Mouse (Mus musculus): ENCODE results near the gene Angptl1. TPM values are rescaled to one million over a fixed set of nuclear protein-coding genes. Genes with fewer than 3 reads are reported as not detected.

The Angptl1 gene
- polyA plus RNA-seq, 1 experiment, result 0.04 TPM

DNA sequence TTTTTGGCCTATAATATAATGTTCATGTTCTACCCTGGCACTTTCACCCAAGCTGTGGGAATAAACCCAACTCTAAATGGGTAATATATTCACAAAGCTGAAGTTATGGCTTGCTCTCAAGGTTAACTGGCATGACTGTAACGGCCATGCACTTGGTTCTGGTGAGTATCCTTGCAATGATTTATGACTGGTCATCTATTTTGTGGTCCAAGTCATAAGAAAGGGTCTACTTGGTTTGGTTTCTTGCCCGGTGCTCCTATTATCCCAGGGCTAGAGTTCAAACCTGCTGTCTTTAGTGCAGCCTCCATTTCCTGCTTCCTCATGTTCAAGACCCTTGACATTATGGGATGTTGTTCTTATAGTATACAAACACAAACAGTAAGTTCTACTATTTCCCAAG lies 46.4 kb downstream of the Angptl1 start:
- Histone ChIP-seq H3K79me2 (ENCODE audit: control insufficient read depth, insufficient read depth) (no peaks in the 10 kb centered on the region), H3K4me2 (ENCODE audit: low read depth) (no peak overlapping the region), H3K36me3 (ENCODE audit: control insufficient read depth, insufficient read depth) (no peaks in the 10 kb centered on the region), H3ac (ENCODE audit: control insufficient read depth, insufficient read length) (no peak overlapping the region), H3K27me3 (ENCODE audit: control insufficient read depth, insufficient read depth, insufficient read length) (no peaks in the 10 kb centered on the region), H3K4me3 (no peak overlapping the region)
- TF ChIP-seq MYOG (IDR thresholded peaks at IDR 0.05; ENCODE audit: control insufficient read depth in 1 of 3, insufficient read depth in 1 of 3, insufficient read length in 2 of 3, low read depth in 2 of 3), result no peak
- no peak for TF ChIP-seq REST (IDR thresholded peaks at IDR 0.05; ENCODE audit: insufficient read depth, insufficient read length)
- TF ChIP-seq E2F4 (IDR thresholded peaks at IDR 0.05; ENCODE audit: insufficient read depth), result no peak
- no peak for TF ChIP-seq USF1 (IDR thresholded peaks at IDR 0.05; ENCODE audit: low read depth)
- TF ChIP-seq SRF (IDR thresholded peaks at IDR 0.05; ENCODE audit: control insufficient read depth, insufficient read length, low read depth), result no peak
- no peak for TF ChIP-seq TCF12 (IDR thresholded peaks at IDR 0.05; ENCODE audit: insufficient read depth, poor library complexity, severe bottlenecking)
- TF ChIP-seq TCF3 (IDR thresholded peaks at IDR 0.05; ENCODE audit: insufficient read length, low read depth), result no peak
- TF ChIP-seq POLR2A (IDR thresholded peaks at IDR 0.05; ENCODE audit: insufficient read length, low read depth), result no peak
- TF ChIP-seq POLR2AphosphoS2 (IDR thresholded peaks at IDR 0.05; ENCODE audit: insufficient read length, low read depth), result no peak
- no peak for TF ChIP-seq CEBPB (IDR thresholded peaks at IDR 0.05; ENCODE audit: insufficient read depth, poor library complexity, severe bottlenecking)
- no peak for TF ChIP-seq MYOD1 (IDR thresholded peaks at IDR 0.05; ENCODE audit: control insufficient read depth in 1 of 3, insufficient read length in 2 of 3, low read depth in 2 of 3)
- no peak for TF ChIP-seq MAX (IDR thresholded peaks at IDR 0.05; ENCODE audit: low read depth)

DNA sequence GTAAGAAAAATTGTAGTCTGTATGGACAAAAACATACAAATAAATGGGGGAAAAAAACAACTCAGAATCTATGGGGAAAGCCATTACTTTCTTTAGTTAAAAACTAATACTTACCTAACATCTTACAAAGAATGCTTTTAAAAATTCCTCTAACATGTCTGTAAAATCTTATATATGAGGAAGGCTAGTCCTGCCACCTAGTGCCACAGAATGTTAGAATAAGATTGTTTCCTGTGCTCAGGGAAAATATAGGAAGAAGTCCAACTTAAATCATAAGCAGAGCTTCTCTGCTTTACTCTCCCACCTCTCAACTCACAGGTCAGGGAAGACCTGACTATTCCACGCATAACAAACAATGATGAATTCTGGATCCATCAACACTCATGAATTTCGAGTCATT lies 47.5 kb downstream of the Angptl1 start:
- Histone ChIP-seq H3K36me3 (ENCODE audit: control insufficient read depth, insufficient read depth) (no peaks in the 10 kb centered on the region), H3K27me3 (ENCODE audit: control insufficient read depth, insufficient read depth, insufficient read length) (no peaks in the 10 kb centered on the region), H3ac (ENCODE audit: control insufficient read depth, insufficient read length) (no peak overlapping the region), H3K79me2 (ENCODE audit: control insufficient read depth, insufficient read depth) (no peaks in the 10 kb centered on the region), H3K4me3 (no peak overlapping the region), H3K4me2 (ENCODE audit: low read depth) (no peak overlapping the region)
- TF ChIP-seq TCF3 (IDR thresholded peaks at IDR 0.05; ENCODE audit: insufficient read length, low read depth) (no peak), MYOG (IDR thresholded peaks at IDR 0.05; ENCODE audit: control insufficient read depth in 1 of 3, insufficient read depth in 1 of 3, insufficient read length in 2 of 3, low read depth in 2 of 3) (no peak), CEBPB (IDR thresholded peaks at IDR 0.05; ENCODE audit: insufficient read depth, poor library complexity, severe bottlenecking) (no peak), TCF12 (IDR thresholded peaks at IDR 0.05; ENCODE audit: insufficient read depth, poor library complexity, severe bottlenecking) (no peak), REST (IDR thresholded peaks at IDR 0.05; ENCODE audit: insufficient read depth, insufficient read length) (no peak)

DNA sequence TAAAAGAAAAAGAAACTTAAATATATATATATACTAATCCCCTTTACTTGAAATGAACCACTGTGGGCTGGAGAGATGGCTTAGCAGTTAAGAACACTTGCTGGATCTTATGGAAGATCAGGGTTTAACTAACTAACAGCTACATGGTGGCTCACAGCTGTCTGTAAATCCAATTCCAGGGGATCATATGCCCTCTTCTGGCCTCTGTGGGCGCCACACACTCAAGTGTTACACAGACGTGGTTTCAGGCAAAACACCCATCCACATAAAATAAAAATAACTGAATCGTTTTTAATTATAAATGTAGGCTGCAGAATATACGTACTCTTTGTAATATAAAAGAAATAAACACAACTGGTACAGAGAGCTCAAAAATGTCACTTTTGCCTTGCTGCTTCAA lies 50.5 kb downstream of the Angptl1 start:
- TF ChIP-seq USF1 (IDR thresholded peaks at IDR 0.05; ENCODE audit: low read depth) (no peak), MAX (IDR thresholded peaks at IDR 0.05; ENCODE audit: low read depth) (no peak), REST (IDR thresholded peaks at IDR 0.05; ENCODE audit: insufficient read depth, insufficient read length) (no peak), CEBPB (IDR thresholded peaks at IDR 0.05; ENCODE audit: insufficient read depth, poor library complexity, severe bottlenecking) (no peak), POLR2AphosphoS2 (IDR thresholded peaks at IDR 0.05; ENCODE audit: insufficient read length, low read depth) (no peak), POLR2A (IDR thresholded peaks at IDR 0.05; ENCODE audit: insufficient read length, low read depth) (no peak), TCF3 (IDR thresholded peaks at IDR 0.05; ENCODE audit: insufficient read length, low read depth) (no peak), MYOG (IDR thresholded peaks at IDR 0.05; ENCODE audit: control insufficient read depth in 1 of 3, insufficient read depth in 1 of 3, insufficient read length in 2 of 3, low read depth in 2 of 3) (no peak)
- H3K4me2 ChIP-seq (ENCODE audit: low read depth), result no peak overlapping the region
- no peaks in the 10 kb centered on the region for H3K27me3 ChIP-seq (ENCODE audit: control insufficient read depth, insufficient read depth, insufficient read length)
- H3K4me3 ChIP-seq, result no peak overlapping the region
- no peaks in the 10 kb centered on the region for H3K36me3 ChIP-seq (ENCODE audit: control insufficient read depth, insufficient read depth)
- no peak overlapping the region for H3ac ChIP-seq (ENCODE audit: control insufficient read depth, insufficient read length)
- no peaks in the 10 kb centered on the region for H3K79me2 ChIP-seq (ENCODE audit: control insufficient read depth, insufficient read depth)

DNA sequence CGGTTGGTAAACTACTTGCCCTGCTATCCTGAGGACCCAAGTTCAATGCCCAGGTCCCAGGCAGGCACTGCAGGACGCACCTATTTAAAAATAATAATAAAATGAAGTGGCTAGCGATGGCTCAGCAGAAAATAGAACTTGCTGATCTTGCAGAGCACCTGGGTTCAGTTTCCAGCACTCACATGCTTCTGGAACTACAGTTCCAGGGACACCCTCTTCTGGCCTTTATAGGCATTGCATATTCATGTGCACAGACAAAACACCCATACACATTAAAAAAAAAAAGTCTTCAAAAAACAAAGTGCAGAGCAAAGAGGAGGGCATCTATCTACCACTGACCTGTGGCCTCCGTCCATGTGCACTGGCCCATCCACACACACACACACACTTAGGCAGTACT lies 53.2 kb downstream of the Angptl1 start:
- H3K79me2 ChIP-seq (ENCODE audit: control insufficient read depth, insufficient read depth), result no peaks in the 10 kb centered on the region
- no peak overlapping the region for H3K4me2 ChIP-seq (ENCODE audit: low read depth)
- H3K36me3 ChIP-seq (ENCODE audit: control insufficient read depth, insufficient read depth), result no peaks in the 10 kb centered on the region
- H3K27me3 ChIP-seq (ENCODE audit: control insufficient read depth, insufficient read depth, insufficient read length), result no peaks in the 10 kb centered on the region
- TF ChIP-seq MYOD1 (IDR thresholded peaks at IDR 0.05; ENCODE audit: control insufficient read depth in 1 of 3, insufficient read length in 2 of 3, low read depth in 2 of 3) (no peak), SRF (IDR thresholded peaks at IDR 0.05; ENCODE audit: control insufficient read depth, insufficient read length, low read depth) (no peak), POLR2A (IDR thresholded peaks at IDR 0.05; ENCODE audit: insufficient read length, low read depth) (no peak), MAX (IDR thresholded peaks at IDR 0.05; ENCODE audit: low read depth) (no peak), TCF12 (IDR thresholded peaks at IDR 0.05; ENCODE audit: insufficient read depth, poor library complexity, severe bottlenecking) (no peak), CEBPB (IDR thresholded peaks at IDR 0.05; ENCODE audit: insufficient read depth, poor library complexity, severe bottlenecking) (no peak), E2F4 (IDR thresholded peaks at IDR 0.05; ENCODE audit: insufficient read depth) (no peak), POLR2AphosphoS2 (IDR thresholded peaks at IDR 0.05; ENCODE audit: insufficient read length, low read depth) (no peak), REST (IDR thresholded peaks at IDR 0.05; ENCODE audit: insufficient read depth, insufficient read length) (no peak), TCF3 (IDR thresholded peaks at IDR 0.05; ENCODE audit: insufficient read length, low read depth) (no peak), USF1 (IDR thresholded peaks at IDR 0.05; ENCODE audit: low read depth) (no peak), MYOG (IDR thresholded peaks at IDR 0.05; ENCODE audit: control insufficient read depth in 1 of 3, insufficient read depth in 1 of 3, insufficient read length in 2 of 3, low read depth in 2 of 3) (no peak)
- no peak overlapping the region for H3ac ChIP-seq (ENCODE audit: control insufficient read depth, insufficient read length)
- no peak overlapping the region for H3K4me3 ChIP-seq

DNA sequence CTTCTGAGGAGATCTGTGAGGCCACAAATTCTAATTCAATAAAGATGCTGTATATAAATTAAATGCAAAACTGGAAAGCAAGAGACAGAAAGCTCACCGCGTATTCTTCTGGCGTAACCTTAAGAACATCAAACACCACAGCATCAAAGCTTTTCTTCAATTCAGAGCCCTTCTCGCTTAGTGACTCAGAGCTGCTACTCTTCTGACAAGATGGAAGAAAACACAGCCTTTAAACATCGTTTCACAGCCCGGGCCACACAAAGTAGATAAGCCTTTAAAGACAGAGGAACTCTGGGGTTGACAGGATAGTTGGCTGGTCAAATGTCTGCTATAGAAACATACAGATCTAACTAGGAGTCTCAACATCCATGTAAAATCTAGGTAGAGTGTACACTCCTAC lies 63.3 kb downstream of the Angptl1 start:
- Histone ChIP-seq H3K36me3 (ENCODE audit: control insufficient read depth, insufficient read depth) (no peaks in the 10 kb centered on the region), H3ac (ENCODE audit: control insufficient read depth, insufficient read length) (no peak overlapping the region)
- TF ChIP-seq MYOD1 (IDR thresholded peaks at IDR 0.05; ENCODE audit: control insufficient read depth in 1 of 3, insufficient read length in 2 of 3, low read depth in 2 of 3) (no peak), TCF3 (IDR thresholded peaks at IDR 0.05; ENCODE audit: insufficient read length, low read depth) (no peak), REST (IDR thresholded peaks at IDR 0.05; ENCODE audit: insufficient read depth, insufficient read length) (no peak), USF1 (IDR thresholded peaks at IDR 0.05; ENCODE audit: low read depth) (no peak), POLR2AphosphoS2 (IDR thresholded peaks at IDR 0.05; ENCODE audit: insufficient read length, low read depth) (no peak), POLR2A (IDR thresholded peaks at IDR 0.05; ENCODE audit: insufficient read length, low read depth) (no peak), TCF12 (IDR thresholded peaks at IDR 0.05; ENCODE audit: insufficient read depth, poor library complexity, severe bottlenecking) (no peak), E2F4 (IDR thresholded peaks at IDR 0.05; ENCODE audit: insufficient read depth) (no peak), CEBPB (IDR thresholded peaks at IDR 0.05; ENCODE audit: insufficient read depth, poor library complexity, severe bottlenecking) (no peak), MAX (IDR thresholded peaks at IDR 0.05; ENCODE audit: low read depth) (no peak), SRF (IDR thresholded peaks at IDR 0.05; ENCODE audit: control insufficient read depth, insufficient read length, low read depth) (no peak), MYOG (IDR thresholded peaks at IDR 0.05; ENCODE audit: control insufficient read depth in 1 of 3, insufficient read depth in 1 of 3, insufficient read length in 2 of 3, low read depth in 2 of 3) (no peak)

More for the DNA sequence above, 63.3 kb downstream of the Angptl1 start:
- Histone ChIP-seq H3K4me3 (no peak overlapping the region), H3K79me2 (ENCODE audit: control insufficient read depth, insufficient read depth) (no peaks in the 10 kb centered on the region), H3K27me3 (ENCODE audit: control insufficient read depth, insufficient read depth, insufficient read length) (no peaks in the 10 kb centered on the region), H3K4me2 (ENCODE audit: low read depth) (no peak overlapping the region)
